Mouse (Mus musculus) E14TG2a.4 (cell line): ENCODE results near the gene Plcb4.
A peak's percentile ranks its signal among the peaks of the same experiment; 100 is the strongest.

ENCODE experiments used
- H3K27me3 ChIP-seq: 2 replicates; pipeline ENCODE4 v1.6.1; 2014; ENCODE audit warnings: low read length, control low read depth; ENCODE audit not compliant: insufficient read depth
- H3K36me3 ChIP-seq: 2 replicates; pipeline ENCODE4 v1.6.1; 2014; ENCODE audit warnings: low read length, control low read depth; ENCODE audit not compliant: insufficient read depth
- H3K4me1 ChIP-seq: replicated peaks from 2 replicates; pipeline ENCODE4 v1.6.1; 2014; ENCODE audit warnings: low read depth, low read length, control low read depth
- H3K4me3 ChIP-seq: replicated peaks from 2 replicates; pipeline ENCODE4 v1.5.1; 2014; ENCODE audit warnings: mild to moderate bottlenecking, low read length
- H3K9me3 ChIP-seq: 2 replicates; pipeline ENCODE4 v1.6.1; 2014; ENCODE audit warnings: low read length, control low read depth
- CTCF ChIP-seq: conservative IDR thresholded peaks from 2 replicates; pipeline ENCODE4 v1.5.1; 2014; ENCODE audit warnings: low read length
- NANOG ChIP-seq: IDR thresholded peaks from 2 replicates; pipeline ENCODE4 v1.6.1; 2014; ENCODE audit warnings: borderline replicate concordance, low read length, mixed read lengths
- POU5F1 ChIP-seq: IDR thresholded peaks from 2 replicates; pipeline ENCODE4 v1.6.1; 2014; ENCODE audit warnings: low read length, borderline replicate concordance

Gene Plcb4

GRCm38 (mm10) chr2:135677601-135678000, 18.8 kb downstream of the Plcb4 start:
- Histone ChIP-seq H3K4me3 (no peak overlapping the region), H3K36me3 (peaks cover 20% of the 10 kb centered on the region), H3K27me3 (no peaks in the 10 kb centered on the region), H3K4me1 (peaks cover 16% of the 10 kb centered on the region), H3K9me3 (no peaks in the 10 kb centered on the region)
- no peak for TF ChIP-seq CTCF
- TF ChIP-seq NANOG: no peak
- TF ChIP-seq POU5F1: no peak

- TF ChIP-seq CTCF (no peak), NANOG (no peak), POU5F1 (no peak)
- Histone ChIP-seq H3K9me3 (no peaks in the 10 kb centered on the region), H3K36me3 (peaks cover 12% of the 10 kb centered on the region), H3K4me1 (peaks cover 18% of the 10 kb centered on the region), H3K4me3 (no peak overlapping the region), H3K27me3 (no peaks in the 10 kb centered on the region)
Observed at GRCm38 (mm10) chr2:135680001-135680400, 21.2 kb downstream of the Plcb4 start.

GRCm38 (mm10) chr2:135680406-135681134, 21.8 kb downstream of the Plcb4 start:
- no peaks in the 10 kb centered on the region for H3K27me3 ChIP-seq
- peaks cover 11% of the 10 kb centered on the region for H3K36me3 ChIP-seq
- peak; percentile 43; the same call in 1 of the 2 replicates for TF ChIP-seq NANOG
- TF ChIP-seq CTCF: no peak
- peaks cover 18% of the 10 kb centered on the region for H3K4me1 ChIP-seq
- H3K9me3 ChIP-seq: no peaks in the 10 kb centered on the region
- H3K4me3 ChIP-seq: no peak overlapping the region

- no peaks in the 10 kb centered on the region for H3K36me3 ChIP-seq
- H3K9me3 ChIP-seq: no peaks in the 10 kb centered on the region
- peaks cover 23% of the 10 kb centered on the region for H3K4me1 ChIP-seq
- H3K4me3 ChIP-seq: no peak overlapping the region
- no peak for TF ChIP-seq NANOG
- TF ChIP-seq POU5F1: no peak
- no peak for TF ChIP-seq CTCF
- H3K27me3 ChIP-seq: no peaks in the 10 kb centered on the region
Observed at GRCm38 (mm10) chr2:135683684-135684440, 25.1 kb downstream of the Plcb4 start.

- Histone ChIP-seq H3K36me3 (no peaks in the 10 kb centered on the region), H3K9me3 (no peaks in the 10 kb centered on the region), H3K4me3 (no peak overlapping the region), H3K4me1 (peaks cover 11% of the 10 kb centered on the region), H3K27me3 (no peaks in the 10 kb centered on the region)
- TF ChIP-seq NANOG (no peak), CTCF (no peak), POU5F1 (no peak)
Observed at GRCm38 (mm10) chr2:135686692-135687091, 27.9 kb downstream of the Plcb4 start.

DNA sequence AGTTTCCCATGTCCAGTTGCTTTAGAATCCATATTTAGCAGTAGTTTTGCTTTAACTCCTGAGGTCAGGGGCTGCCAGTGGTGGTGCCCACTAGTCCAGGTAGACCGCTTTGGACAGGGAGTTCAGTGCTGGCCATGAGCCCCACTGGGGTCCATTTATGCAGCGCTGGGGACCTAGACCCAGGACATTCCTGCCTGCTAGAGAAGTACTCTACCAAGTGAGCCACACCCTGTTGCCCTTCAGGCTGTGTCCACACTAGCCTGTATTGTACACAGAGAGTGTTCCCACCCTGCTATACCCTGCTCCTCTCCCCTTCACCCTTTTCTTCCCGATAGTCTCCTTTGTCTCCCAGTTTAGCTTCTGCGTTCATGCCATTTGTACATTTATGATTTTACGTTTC, 28.8 kb downstream of the Plcb4 start:
- peaks cover 15% of the 10 kb centered on the region for H3K4me1 ChIP-seq
- no peak for TF ChIP-seq POU5F1
- TF ChIP-seq CTCF: no peak
- TF ChIP-seq NANOG: no peak

DNA sequence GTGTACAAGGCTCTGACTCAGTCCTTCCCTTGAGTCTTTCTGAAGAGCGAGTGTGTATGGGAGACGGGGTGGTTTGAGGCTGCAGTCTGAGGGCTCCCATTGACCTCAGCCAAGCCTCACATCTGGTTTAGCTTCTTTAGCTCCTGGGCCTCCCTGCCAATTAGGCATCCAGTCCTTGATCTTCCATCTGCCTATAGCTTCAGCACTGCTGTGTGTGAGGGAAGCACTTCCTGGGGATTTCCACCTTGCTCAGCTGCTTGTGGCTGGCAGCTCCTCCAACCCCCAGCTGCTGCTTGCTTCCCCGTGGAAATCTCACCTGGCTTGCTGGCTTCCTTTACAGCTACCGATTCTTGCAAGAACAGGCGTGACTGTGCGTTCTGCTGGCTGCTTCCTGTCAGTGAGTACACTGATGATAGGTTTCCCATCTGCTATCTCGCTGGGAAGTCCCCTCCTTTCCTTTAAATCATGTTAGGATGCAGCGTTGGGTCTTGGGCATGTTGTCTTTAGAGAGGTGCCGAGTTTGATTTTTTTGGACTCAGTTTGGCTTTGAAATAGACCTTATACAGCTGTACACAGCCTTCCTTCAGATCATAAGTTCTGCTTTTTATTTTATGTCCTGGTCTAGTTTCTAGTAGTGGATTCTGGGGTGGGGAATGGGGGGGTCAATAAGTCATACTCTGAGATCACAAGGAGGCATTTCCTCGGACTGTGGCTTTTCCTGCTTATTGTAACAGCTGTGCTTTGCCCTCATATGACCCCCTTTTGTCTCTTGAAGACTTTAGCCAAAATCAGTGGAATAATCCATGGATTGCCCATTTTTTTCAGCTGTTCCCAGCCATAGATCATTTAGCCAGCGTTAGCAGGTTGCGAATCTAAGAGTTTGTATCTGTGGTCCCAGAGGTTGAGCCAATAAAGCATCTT, 34.0 kb downstream of the Plcb4 start:
- Histone ChIP-seq H3K4me3 (no peak overlapping the region), H3K4me1 (peaks cover 10% of the 10 kb centered on the region), H3K9me3 (no peaks in the 10 kb centered on the region), H3K27me3 (no peaks in the 10 kb centered on the region), H3K36me3 (no peaks in the 10 kb centered on the region)
- TF ChIP-seq POU5F1 (no peak), CTCF (no peak), NANOG (no peak)

More for the DNA sequence above, 28.8 kb downstream of the Plcb4 start:
- H3K4me3 ChIP-seq: no peak overlapping the region
- H3K27me3 ChIP-seq: no peaks in the 10 kb centered on the region
- H3K9me3 ChIP-seq: no peaks in the 10 kb centered on the region
- H3K36me3 ChIP-seq: no peaks in the 10 kb centered on the region

DNA sequence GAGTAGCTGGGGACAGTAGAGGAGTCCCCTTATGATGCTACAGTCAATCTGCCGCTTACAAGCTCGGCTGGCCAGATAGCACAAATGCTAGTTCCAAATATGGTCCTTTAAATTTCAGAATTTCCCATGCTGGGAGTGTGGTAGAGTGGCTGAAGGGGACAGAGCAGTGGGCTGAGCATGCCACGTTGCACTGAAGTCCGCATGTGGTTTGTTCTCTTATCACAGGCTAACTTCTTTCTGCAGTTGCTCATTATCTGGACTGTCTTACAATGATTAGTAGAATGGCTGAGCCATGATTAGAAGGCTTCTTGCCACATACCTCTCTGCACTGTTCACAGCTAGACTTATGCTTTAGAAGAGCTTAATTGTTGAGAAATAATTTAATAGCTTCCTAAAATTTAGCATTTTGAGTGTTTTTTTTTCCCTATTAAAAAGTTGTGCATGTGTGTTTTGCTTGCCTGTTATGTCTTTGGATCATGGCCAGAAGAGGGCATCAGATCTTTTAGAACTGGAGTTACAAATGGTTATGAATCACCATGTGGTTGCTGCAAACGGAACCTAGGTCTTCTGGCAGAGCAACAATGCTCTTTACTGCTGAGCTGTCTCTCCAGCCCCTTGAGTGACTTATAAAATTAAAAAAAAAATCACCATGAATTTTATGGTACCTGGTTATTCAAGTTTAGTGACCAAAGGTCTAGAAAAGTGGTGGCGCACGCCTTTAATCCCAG, 42.0 kb downstream of the Plcb4 start:
- no peaks in the 10 kb centered on the region for H3K9me3 ChIP-seq
- 0 out of 2 replicates have a peak, but pooled peaks cover 2% of the 10 kb centered on the region for H3K36me3 ChIP-seq
- H3K27me3 ChIP-seq: no peaks in the 10 kb centered on the region
- H3K4me3 ChIP-seq: no peak overlapping the region
- TF ChIP-seq NANOG: no peak
- no peak for TF ChIP-seq CTCF
- no peak for TF ChIP-seq POU5F1
- H3K4me1 ChIP-seq: peaks cover 15% of the 10 kb centered on the region
